Mouse (Mus musculus) MEL (cell line): ENCODE data around the gene Mcm2. TPM values are rescaled to one million over a fixed set of nuclear protein-coding genes. Genes with fewer than 3 reads are reported as not detected.
A peak's percentile ranks its signal among the peaks of the same experiment; 100 is the strongest.

Experiments
- DNase-seq: peaks from one replicate; pipeline ENCODE4 v3.0.0; 2011; ENCODE audit warnings: low read depth, low spot score
- H3K27ac ChIP-seq: 2 replicates; pipeline ENCODE4 v1.5.1; 2012; ENCODE audit warnings: low read depth, mild to moderate bottlenecking, control low read depth, low read length, moderate library complexity; ENCODE audit not compliant: control insufficient read depth
- H3K27me3 ChIP-seq, 2 experiments: fragments of 150-350 bp in 1 of 2; sonication (generic) in 1 of 2; 2 replicates each; pipeline ENCODE4 v1.6.1; 2012; ENCODE audit warnings: low read length in 2 of 2, mild to moderate bottlenecking in 2 of 2, improper control_type of control experiment in 1 of 2, moderate library complexity in 1 of 2; ENCODE audit not compliant: insufficient read depth in 2 of 2, control insufficient read depth in 1 of 2
- H3K36me3 ChIP-seq, 2 experiments: 2 replicates each; pipeline ENCODE4 v1.6.1; 2012 to 2014; ENCODE audit warnings: low read length in 2 of 2, improper control_type of control experiment in 1 of 2, inconsistent platforms in 1 of 2, mild to moderate bottlenecking in 1 of 2; ENCODE audit not compliant: insufficient read depth in 2 of 2, control insufficient read depth in 1 of 2
- H3K4me1 ChIP-seq, 2 experiments: fragments of 150-350 bp in 1 of 2; sonication (generic) in 1 of 2; 2 replicates each; pipeline ENCODE4 v1.6.1; 2012; ENCODE audit warnings: low read length in 2 of 2, improper control_type of control experiment in 1 of 2, mild to moderate bottlenecking in 1 of 2; ENCODE audit not compliant: insufficient read depth in 2 of 2, control insufficient read depth in 1 of 2
- H3K4me3 ChIP-seq, 2 experiments: fragments of 150-350 bp in 1 of 2; sonication (generic) in 1 of 2; 2 replicates each; pipeline ENCODE4 v1.5.1; 2012; ENCODE audit warnings: low read depth in 2 of 2, low read length in 2 of 2, mild to moderate bottlenecking in 2 of 2, moderate library complexity in 2 of 2, control low read depth in 1 of 2, improper control_type of control experiment in 1 of 2; ENCODE audit not compliant: control insufficient read depth in 1 of 2, insufficient read depth in 1 of 2
- H3K79me2 ChIP-seq: 2 replicates; pipeline ENCODE4 v1.6.1; 2012; ENCODE audit warnings: mild to moderate bottlenecking, low read length, moderate library complexity; ENCODE audit not compliant: control insufficient read depth, poor library complexity, insufficient read depth
- H3K9ac ChIP-seq: 2 replicates; pipeline ENCODE4 v1.6.1; 2012; ENCODE audit warnings: low read depth, mild to moderate bottlenecking, control low read depth, low read length, moderate library complexity; ENCODE audit not compliant: control insufficient read depth, poor library complexity, severe bottlenecking
- H3K9me3 ChIP-seq: fragments of 150-350 bp; sonication (generic); replicated peaks from 2 replicates; pipeline ENCODE4 v1.6.1; 2012; ENCODE audit warnings: mild to moderate bottlenecking, low read length, improper control_type of control experiment, moderate library complexity; ENCODE audit not compliant: insufficient read depth
- BHLHE40 ChIP-seq: IDR thresholded peaks from 2 replicates; pipeline ENCODE4 v1.6.1; 2012; ENCODE audit warnings: low read depth, mild to moderate bottlenecking, inconsistent platforms, low read length, improper control_type of control experiment, borderline replicate concordance
- CHD2 ChIP-seq: IDR thresholded peaks from 2 replicates; pipeline ENCODE4 v1.6.1; 2011; ENCODE audit warnings: low read length, improper control_type of control experiment
- CTCF ChIP-seq, 3 experiments: IDR thresholded peaks in 2 of 3; conservative IDR thresholded peaks in 1 of 3; 2 replicates each; pipeline ENCODE4 v1.5.1; 2011 to 2012; ENCODE audit warnings: low read length in 3 of 3, low read depth in 2 of 3, mild to moderate bottlenecking in 2 of 3, improper control_type of control experiment in 1 of 3, inconsistent platforms in 1 of 3, mixed read lengths in 1 of 3, moderate library complexity in 1 of 3; ENCODE audit not compliant: control insufficient read depth in 1 of 3, insufficient read depth in 1 of 3, poor library complexity in 1 of 3, severe bottlenecking in 1 of 3
- E2F4 ChIP-seq: IDR thresholded peaks from 2 replicates; pipeline ENCODE4 v1.6.1; 2011; ENCODE audit warnings: low read depth, low read length, improper control_type of control experiment, borderline replicate concordance
- ELF1 ChIP-seq: IDR thresholded peaks from 2 replicates; pipeline ENCODE4 v1.6.1; 2014; ENCODE audit warnings: low read depth, mild to moderate bottlenecking, inconsistent platforms, low read length, improper control_type of control experiment, moderate library complexity
- ETS1 ChIP-seq: IDR thresholded peaks from 2 replicates; pipeline ENCODE4 v1.6.1; 2012; ENCODE audit warnings: low read depth, mild to moderate bottlenecking, inconsistent platforms, low read length, improper control_type of control experiment, moderate library complexity
- GABPA ChIP-seq: IDR thresholded peaks from 2 replicates; pipeline ENCODE4 v1.6.1; 2012; ENCODE audit warnings: low read depth, mild to moderate bottlenecking, inconsistent platforms, low read length, improper control_type of control experiment, moderate library complexity
- GATA1 ChIP-seq: IDR thresholded peaks from 2 replicates; pipeline ENCODE4 v1.6.1; 2011; ENCODE audit warnings: low read depth, low read length, improper control_type of control experiment
- HCFC1 ChIP-seq: IDR thresholded peaks from 2 replicates; pipeline ENCODE4 v1.6.1; 2012; ENCODE audit warnings: low read depth, mild to moderate bottlenecking, inconsistent platforms, low read length, improper control_type of control experiment, moderate library complexity
- JUND ChIP-seq: IDR thresholded peaks from 2 replicates; pipeline ENCODE4 v1.6.1; 2011; ENCODE audit warnings: low read depth, mild to moderate bottlenecking, improper control_type of control experiment, low read length
- KAT2A ChIP-seq: conservative IDR thresholded peaks from 2 replicates; pipeline ENCODE4 v1.6.1; 2012; ENCODE audit warnings: low read depth, low read length, improper control_type of control experiment, inconsistent platforms
- MAFK ChIP-seq: IDR thresholded peaks from 2 replicates; pipeline ENCODE4 v1.6.1; 2011; ENCODE audit warnings: low read depth, mild to moderate bottlenecking, low read length, improper control_type of control experiment, borderline replicate concordance
- MAX ChIP-seq: IDR thresholded peaks from 2 replicates; pipeline ENCODE4 v1.6.1; 2011; ENCODE audit warnings: low read length, improper control_type of control experiment
- MAZ ChIP-seq: IDR thresholded peaks from 2 replicates; pipeline ENCODE4 v1.6.1; 2012; ENCODE audit warnings: low read depth, mild to moderate bottlenecking, inconsistent platforms, low read length, improper control_type of control experiment
- MEF2A ChIP-seq: IDR thresholded peaks from 2 replicates; pipeline ENCODE4 v1.6.1; 2014; ENCODE audit warnings: low read depth, mild to moderate bottlenecking, inconsistent platforms, low read length, improper control_type of control experiment; ENCODE audit not compliant: poor library complexity, insufficient replicate concordance, severe bottlenecking; ENCODE audit errors: extremely low read depth
- MYB ChIP-seq: IDR thresholded peaks from 2 replicates; pipeline ENCODE4 v1.6.1; 2011; ENCODE audit warnings: mild to moderate bottlenecking, low read depth, low read length, improper control_type of control experiment
- MYC ChIP-seq: IDR thresholded peaks from 2 replicates; pipeline ENCODE4 v1.6.1; 2011; ENCODE audit warnings: low read depth, mild to moderate bottlenecking, low read length, improper control_type of control experiment, moderate library complexity
- NELFE ChIP-seq: IDR thresholded peaks from 2 replicates; pipeline ENCODE4 v1.6.1; 2011; ENCODE audit warnings: low read depth, low read length, improper control_type of control experiment
- NRF1 ChIP-seq: IDR thresholded peaks from 2 replicates; pipeline ENCODE4 v1.6.1; 2014; ENCODE audit warnings: low read depth, mild to moderate bottlenecking, inconsistent platforms, low read length, improper control_type of control experiment, moderate library complexity; ENCODE audit not compliant: poor library complexity, insufficient read depth, severe bottlenecking
- POLR2AphosphoS2 ChIP-seq: IDR thresholded peaks from 2 replicates; pipeline ENCODE4 v1.6.1; 2011; ENCODE audit warnings: low read length, improper control_type of control experiment
- POLR2AphosphoS5 ChIP-seq: IDR thresholded peaks from 2 replicates; pipeline ENCODE4 v1.6.1; 2012; ENCODE audit warnings: low read depth, borderline replicate concordance, mild to moderate bottlenecking, inconsistent platforms, low read length, moderate library complexity, mixed read lengths
- RAD21 ChIP-seq: IDR thresholded peaks from 2 replicates; pipeline ENCODE4 v1.6.1; 2011; ENCODE audit warnings: mild to moderate bottlenecking, low read depth, low read length, improper control_type of control experiment
- RCOR1 ChIP-seq: IDR thresholded peaks from 2 replicates; pipeline ENCODE4 v1.6.1; 2012; ENCODE audit warnings: low read depth, mild to moderate bottlenecking, inconsistent platforms, low read length, improper control_type of control experiment
- SIN3A ChIP-seq: IDR thresholded peaks from 2 replicates; pipeline ENCODE4 v1.6.1; 2012; ENCODE audit warnings: low read length, improper control_type of control experiment, inconsistent platforms
- SMC3 ChIP-seq: IDR thresholded peaks from 2 replicates; pipeline ENCODE4 v1.6.1; 2011; ENCODE audit warnings: low read depth, low read length, improper control_type of control experiment
- TAL1 ChIP-seq: IDR thresholded peaks from 2 replicates; pipeline ENCODE4 v1.6.1; 2012; ENCODE audit warnings: mild to moderate bottlenecking, inconsistent platforms, low read length, moderate library complexity, mixed read lengths
- TBP ChIP-seq: IDR thresholded peaks from 2 replicates; pipeline ENCODE4 v1.8.0; 2011; ENCODE audit warnings: low read depth, low read length, improper control_type of control experiment
- TCF12 ChIP-seq: IDR thresholded peaks from 2 replicates; pipeline ENCODE4 v1.6.1; 2014; ENCODE audit warnings: low read depth, mild to moderate bottlenecking, inconsistent platforms, low read length, improper control_type of control experiment, moderate library complexity
- USF1 ChIP-seq: IDR thresholded peaks from 2 replicates; pipeline ENCODE4 v1.6.1; 2014; ENCODE audit warnings: low read depth, mild to moderate bottlenecking, inconsistent platforms, low read length, improper control_type of control experiment, moderate library complexity
- ZC3H11A ChIP-seq: IDR thresholded peaks from 2 replicates; pipeline ENCODE4 v1.6.1; 2012; ENCODE audit warnings: low read depth, mild to moderate bottlenecking, inconsistent platforms, low read length, improper control_type of control experiment
- ZKSCAN1 ChIP-seq: IDR thresholded peaks from 2 replicates; pipeline ENCODE4 v1.6.1; 2012; ENCODE audit warnings: low read depth, mild to moderate bottlenecking, inconsistent platforms, low read length, improper control_type of control experiment, moderate library complexity
- ZNF384 ChIP-seq: IDR thresholded peaks from 2 replicates; pipeline ENCODE4 v1.6.1; 2012; ENCODE audit warnings: low read depth, mild to moderate bottlenecking, inconsistent platforms, low read length, improper control_type of control experiment
- polyA plus RNA-seq, 2 experiments: library from polyadenylated mRNA; stranded (reverse) in 1 of 2; unstranded in 1 of 2; fragments of >175 nt in 1 of 2; fragments of >200 nt in 1 of 2; gene quantifications; 2 replicates each; pipeline versions ENCODE4 v1.2.1 to v1.2.4; 2012; ENCODE audit warnings: low replicate concordance in 2 of 2, low read depth in 1 of 2; ENCODE audit not compliant: insufficient read length in 2 of 2, insufficient read depth in 1 of 2, missing spikeins in 1 of 2
- total RNA-seq: library from RNA; depleted of rRNA; stranded (reverse); fragments of 300-350 nt; gene quantifications from 2 replicates; pipeline ENCODE4 v1.2.3, GENCODE M21; 2012

Mcm2 gene
- total and polyA plus RNA-seq, 3 experiments = 110 to 268 (median 242) TPM

GRCm38 (mm10) chr6:88927595-88927994, 29.0 kb upstream of the Mcm2 start:
- TF ChIP-seq ELF1 = no peak
- no peak for TF ChIP-seq TBP
- no peak for TF ChIP-seq RCOR1
- no peak for TF ChIP-seq SIN3A
- peak; percentile 68 for TF ChIP-seq ZC3H11A
- no peak for TF ChIP-seq MYB
- TF ChIP-seq MAX = no peak
- no peak for TF ChIP-seq KAT2A
- no peak for TF ChIP-seq MAFK
- no peak for TF ChIP-seq NRF1
- peak; percentile 83 to 93 (median 91) for TF ChIP-seq CTCF (IDR thresholded peaks at IDR 0.05 in 2 of 3, conservative IDR thresholded peaks at IDR 0.05 in 1 of 3; ENCODE audit: control insufficient read depth in 1 of 3, insufficient read depth in 1 of 3, low read depth in 2 of 3, low read length in 3 of 3, poor library complexity in 1 of 3, severe bottlenecking in 1 of 3)
- no peak for TF ChIP-seq TAL1
- no peak for TF ChIP-seq ZKSCAN1
- TF ChIP-seq MEF2A = no peak
- TF ChIP-seq TCF12 = no peak
- no peak for TF ChIP-seq GABPA
- no peak for TF ChIP-seq NELFE
- no peak for TF ChIP-seq GATA1
- TF ChIP-seq JUND = no peak
- TF ChIP-seq MAZ = no peak
- peak; percentile 79 for TF ChIP-seq RAD21
- no peak for TF ChIP-seq CHD2
- TF ChIP-seq ZNF384 = no peak
- TF ChIP-seq POLR2AphosphoS2 = no peak
- TF ChIP-seq HCFC1 = no peak
- TF ChIP-seq SMC3 = peak; percentile 85
- TF ChIP-seq BHLHE40 = no peak
- no peak for TF ChIP-seq MYC
- TF ChIP-seq E2F4 = no peak
- TF ChIP-seq ETS1 = no peak
- TF ChIP-seq USF1 = no peak
- no peak for TF ChIP-seq POLR2AphosphoS5
- Histone ChIP-seq H3K27me3 (peaks cover 0 to 1% of the 10 kb centered on the region in 2 experiments; a peak in 1 of 4 replicates), H3K79me2 (no peaks in the 10 kb centered on the region), H3K9ac (no peak overlapping the region), H3K9me3 (no peaks in the 10 kb centered on the region), H3K36me3 (no peaks in the 10 kb centered on the region), H3K4me3 (no peak overlapping the region), H3K27ac (no peak overlapping the region), H3K4me1 (no peaks in the 10 kb centered on the region)
- peak; percentile 56 for DNase-seq
